8 mouse cellular contexts compared by ENCODE assay signal in genomic region chr17:32364331-32364730, GRCm38 (mm10). TPM values are rescaled to one million over a fixed set of nuclear protein-coding genes. Genes with fewer than 3 reads are reported as not detected.
DNase-seq lines count a peak whose midpoint lies in the region; ATAC-seq and TF ChIP-seq lines count a peak whose summit lies in the region.

No protein-coding gene starts in this region.

- H3K36me3 ChIP-seq in heart, embryonic 15.5 days = peaks cover 31% of the 10 kb centered on the region
- H3K36me3 ChIP-seq in liver, embryonic 16.5 days (ENCODE audit: control insufficient read depth, insufficient read depth) = peaks cover 14% of the 10 kb centered on the region
- H3K36me3 ChIP-seq in neural tube, embryonic 13.5 days = peaks cover 53% of the 10 kb centered on the region
- H3K36me3 ChIP-seq in testis, adult 2 months (ENCODE audit: control insufficient read depth, insufficient read depth, low read length) = no peaks in the 10 kb centered on the region; the same call in 1 of the 2 replicates

- peak; percentile 70 to 74 for DNase-seq in CD8-positive naive resting alpha-beta T cell, adult 2 months (ENCODE audit: low read depth in 2 of 2, low spot score in 2 of 2)
- peak; percentile 53 for DNase-seq in fibroblast of lung, adult 2 months (ENCODE audit: low read depth)
- DNase-seq in kidney, postnatal 25 days = peak; percentile 89 to 95

- TF ChIP-seq CTCF in testis, adult 2 months (IDR thresholded peaks at IDR 0.05; ENCODE audit: control insufficient read depth, insufficient read depth, insufficient replicate concordance, low read depth, low read length) = no peak

- H3K4me1 ChIP-seq in brown adipose tissue, adult 24 weeks (ENCODE audit: control insufficient read depth, insufficient read depth, insufficient read length, low read length) = peaks cover 8% of the 10 kb centered on the region
- peaks cover 32% of the 10 kb centered on the region for H3K4me1 ChIP-seq in heart, embryonic 15.5 days (replicated peaks)
- peaks cover 46% of the 10 kb centered on the region for H3K4me1 ChIP-seq in liver, embryonic 16.5 days (ENCODE audit: control insufficient read depth, low read depth, low read length)
- H3K4me1 ChIP-seq in neural tube, embryonic 13.5 days (replicated peaks) = peaks cover 33% of the 10 kb centered on the region
- peaks cover 6% of the 10 kb centered on the region for H3K4me1 ChIP-seq in testis, adult 2 months (ENCODE audit: control insufficient read depth, insufficient read depth, low read length)

- no peaks in the 10 kb centered on the region for H3K9me3 ChIP-seq in heart, embryonic 15.5 days (replicated peaks)
- H3K9me3 ChIP-seq in liver, embryonic 16.5 days (replicated peaks; ENCODE audit: control insufficient read depth, low read length) = no peaks in the 10 kb centered on the region
- no peaks in the 10 kb centered on the region for H3K9me3 ChIP-seq in neural tube, embryonic 13.5 days

- H3K9ac ChIP-seq in heart, embryonic 15.5 days = peak overlapping the region; percentile 96
- peak overlapping the region; percentile 87 for H3K9ac ChIP-seq in liver, embryonic 16.5 days (ENCODE audit: low read depth, low read length)
- H3K9ac ChIP-seq in neural tube, embryonic 13.5 days = peak overlapping the region; percentile 95

- peak; percentile 93 for ATAC-seq in heart, embryonic 15.5 days (replicated peaks; ENCODE audit: insufficient number of reproducible peaks, insufficient read depth, low FRiP score, low read depth)
- peak; percentile 93 for ATAC-seq in liver, embryonic 16.5 days (ENCODE audit: low read depth)
- peak; percentile 95 for ATAC-seq in neural tube, embryonic 13.5 days (ENCODE audit: low read depth)

- peak overlapping the region; percentile 77 for H3K4me2 ChIP-seq in heart, embryonic 15.5 days
- peak overlapping the region; percentile 68 for H3K4me2 ChIP-seq in liver, embryonic 16.5 days (ENCODE audit: low read depth, low read length)
- peak overlapping the region; percentile 75 for H3K4me2 ChIP-seq in neural tube, embryonic 13.5 days

- WGBS in heart, embryonic 15.5 days = under 1% methylated on average over 40 of the region's 47 CpGs
- under 1% methylated on average over 45 of the region's 47 CpGs for WGBS in liver, embryonic 16.5 days (ENCODE audit: insufficient replicate concordance)
- under 1% methylated on average over 35 of the region's 47 CpGs for WGBS in neural tube, embryonic 13.5 days

- no peak overlapping the region for H3K27ac ChIP-seq in brown adipose tissue, adult 24 weeks (replicated peaks; ENCODE audit: low read depth, low read length)
- H3K27ac ChIP-seq in heart, embryonic 15.5 days = peak overlapping the region; percentile 77
- peak overlapping the region; percentile 72 for H3K27ac ChIP-seq in liver, embryonic 16.5 days (ENCODE audit: low read length)
- H3K27ac ChIP-seq in neural tube, embryonic 13.5 days (replicated peaks) = peak overlapping the region; percentile 72
- peak overlapping the region; percentile 61; the same call in 1 of the 2 replicates for H3K27ac ChIP-seq in testis, adult 2 months (ENCODE audit: control insufficient read depth, insufficient read depth, low read depth, low read length)

- H3K27me3 ChIP-seq in heart, embryonic 15.5 days = no peaks in the 10 kb centered on the region
- H3K27me3 ChIP-seq in liver, embryonic 16.5 days (ENCODE audit: control insufficient read depth, insufficient read depth, low read depth, low read length) = no peaks in the 10 kb centered on the region
- H3K27me3 ChIP-seq in neural tube, embryonic 13.5 days = no peaks in the 10 kb centered on the region
- H3K27me3 ChIP-seq in testis, adult 2 months (ENCODE audit: control insufficient read depth, insufficient read depth, low read length) = no peaks in the 10 kb centered on the region

- peak overlapping the region; percentile 86 for H3K4me3 ChIP-seq in brown adipose tissue, adult 24 weeks (ENCODE audit: insufficient read depth, low read depth, low read length)
- H3K4me3 ChIP-seq in heart, embryonic 15.5 days = peak overlapping the region; percentile 83
- H3K4me3 ChIP-seq in liver, embryonic 16.5 days (ENCODE audit: low read depth, low read length) = peak overlapping the region; percentile 88
- peak overlapping the region; percentile 87 for H3K4me3 ChIP-seq in neural tube, embryonic 13.5 days
- H3K4me3 ChIP-seq in testis, adult 2 months (ENCODE audit: control insufficient read depth, low read depth, low read length) = peak overlapping the region; percentile 85

- TF ChIP-seq POLR2A in testis, adult 2 months (IDR thresholded peaks at IDR 0.05; ENCODE audit: control insufficient read depth, low read depth, low read length) = peak; percentile 78

RNA-seq across cellular contexts. Expression of gene Akap8l, which starts 13.9 kb away (rescaled TPM):
- polyA plus RNA-seq in brown adipose tissue, adult 24 weeks (2012; ENCODE audit: insufficient read depth, insufficient read length, missing spikeins) = 23.0 and 27.9 TPM in 2 replicates
- polyA plus RNA-seq in heart, embryonic 15.5 days (2015; fragmentation: Nextera tagmentation; extraction: Ambion mirVana) = 88.1 and 98.5 TPM in 2 replicates
- polyA plus RNA-seq in liver, embryonic 16.5 days (2015; fragmentation: Nextera tagmentation; extraction: Ambion mirVana) = 37.9 and 42.2 TPM in 2 replicates
- polyA plus RNA-seq in neural tube, embryonic 13.5 days (2015; fragmentation: Nextera tagmentation; extraction: Ambion mirVana) = 153 and 154 TPM in 2 replicates
- 107 and 129 TPM in 2 replicates for polyA plus RNA-seq in testis, adult 2 months (2012; rRNA removed)

RNA-seq across cellular contexts. Expression of gene Wiz, which starts 24.9 kb away (rescaled TPM):
- 10.3 and 14.1 TPM in 2 replicates for polyA plus RNA-seq in brown adipose tissue, adult 24 weeks (2012; ENCODE audit: insufficient read depth, insufficient read length, missing spikeins)
- polyA plus RNA-seq in heart, embryonic 15.5 days (2015; fragmentation: Nextera tagmentation; extraction: Ambion mirVana) = 13.1 and 16.9 TPM in 2 replicates
- polyA plus RNA-seq in liver, embryonic 16.5 days (2015; fragmentation: Nextera tagmentation; extraction: Ambion mirVana) = 4.8 and 5.8 TPM in 2 replicates
- polyA plus RNA-seq in neural tube, embryonic 13.5 days (2015; fragmentation: Nextera tagmentation; extraction: Ambion mirVana) = 33.2 and 39.8 TPM in 2 replicates
- 25.2 and 26.3 TPM in 2 replicates for polyA plus RNA-seq in testis, adult 2 months (2012; rRNA removed)

RNA-seq across cellular contexts. Expression of gene Rasal3, which starts 39.1 kb away (rescaled TPM):
- 1.9 TPM in 1 of 2 replicates, not detected in the other for polyA plus RNA-seq in brown adipose tissue, adult 24 weeks (2012; ENCODE audit: insufficient read depth, insufficient read length, missing spikeins)
- polyA plus RNA-seq in heart, embryonic 15.5 days (2015; fragmentation: Nextera tagmentation; extraction: Ambion mirVana) = 1.9 and 10.0 TPM in 2 replicates
- 2.6 and 2.9 TPM in 2 replicates for polyA plus RNA-seq in liver, embryonic 16.5 days (2015; fragmentation: Nextera tagmentation; extraction: Ambion mirVana)
- 0.54 and 0.71 TPM in 2 replicates for polyA plus RNA-seq in neural tube, embryonic 13.5 days (2015; fragmentation: Nextera tagmentation; extraction: Ambion mirVana)
- 3.7 and 5.3 TPM in 2 replicates for polyA plus RNA-seq in testis, adult 2 months (2012; rRNA removed)

RNA-seq across cellular contexts. Expression of gene Akap8, which starts 43.3 kb away (rescaled TPM):
- polyA plus RNA-seq in brown adipose tissue, adult 24 weeks (2012; ENCODE audit: insufficient read depth, insufficient read length, missing spikeins) = 20.9 and 26.8 TPM in 2 replicates
- 64.8 and 74.3 TPM in 2 replicates for polyA plus RNA-seq in heart, embryonic 15.5 days (2015; fragmentation: Nextera tagmentation; extraction: Ambion mirVana)
- polyA plus RNA-seq in liver, embryonic 16.5 days (2015; fragmentation: Nextera tagmentation; extraction: Ambion mirVana) = 29.7 and 31.2 TPM in 2 replicates
- polyA plus RNA-seq in neural tube, embryonic 13.5 days (2015; fragmentation: Nextera tagmentation; extraction: Ambion mirVana) = 95.9 and 104 TPM in 2 replicates
- polyA plus RNA-seq in testis, adult 2 months (2012; rRNA removed) = 39.3 and 43.5 TPM in 2 replicates

RNA-seq across cellular contexts. Expression of gene Pglyrp2, which starts 59.6 kb away (rescaled TPM):
- not detected in 2 replicates for polyA plus RNA-seq in brown adipose tissue, adult 24 weeks (2012; ENCODE audit: insufficient read depth, insufficient read length, missing spikeins)
- 0.30 and 2.2 TPM in 2 replicates for polyA plus RNA-seq in heart, embryonic 15.5 days (2015; fragmentation: Nextera tagmentation; extraction: Ambion mirVana)
- polyA plus RNA-seq in liver, embryonic 16.5 days (2015; fragmentation: Nextera tagmentation; extraction: Ambion mirVana) = 11.0 and 12.9 TPM in 2 replicates
- polyA plus RNA-seq in neural tube, embryonic 13.5 days (2015; fragmentation: Nextera tagmentation; extraction: Ambion mirVana) = not detected in 2 replicates
- polyA plus RNA-seq in testis, adult 2 months (2012; rRNA removed) = 2.0 and 2.4 TPM in 2 replicates
